Mouse (Mus musculus) E14TG2a.4 (cell line): Measurements from ENCODE around the gene Olfr1130.
"Not testable (repeated sequence)": the region's sequence is repeated elsewhere in the genome, so short reads cannot be mapped to it uniquely, and the experiment has no call there.

Experiments used
- CTCF ChIP-seq: conservative IDR thresholded peaks from 2 replicates; pipeline ENCODE4 v1.5.1; 2014; ENCODE audit warnings: low read length
- NANOG ChIP-seq: IDR thresholded peaks from 2 replicates; pipeline ENCODE4 v1.6.1; 2014; ENCODE audit warnings: borderline replicate concordance, low read length, mixed read lengths
- POU5F1 ChIP-seq: IDR thresholded peaks from 2 replicates; pipeline ENCODE4 v1.6.1; 2014; ENCODE audit warnings: low read length, borderline replicate concordance

GRCm38 (mm10) chr2:87605912-87606311, at the start of gene Olfr1130:
- TF ChIP-seq CTCF, POU5F1, NANOG: not testable (repeated sequence)
